Mouse (Mus musculus): Measurements from ENCODE around the gene Dgkz.

The Dgkz gene

DNA sequence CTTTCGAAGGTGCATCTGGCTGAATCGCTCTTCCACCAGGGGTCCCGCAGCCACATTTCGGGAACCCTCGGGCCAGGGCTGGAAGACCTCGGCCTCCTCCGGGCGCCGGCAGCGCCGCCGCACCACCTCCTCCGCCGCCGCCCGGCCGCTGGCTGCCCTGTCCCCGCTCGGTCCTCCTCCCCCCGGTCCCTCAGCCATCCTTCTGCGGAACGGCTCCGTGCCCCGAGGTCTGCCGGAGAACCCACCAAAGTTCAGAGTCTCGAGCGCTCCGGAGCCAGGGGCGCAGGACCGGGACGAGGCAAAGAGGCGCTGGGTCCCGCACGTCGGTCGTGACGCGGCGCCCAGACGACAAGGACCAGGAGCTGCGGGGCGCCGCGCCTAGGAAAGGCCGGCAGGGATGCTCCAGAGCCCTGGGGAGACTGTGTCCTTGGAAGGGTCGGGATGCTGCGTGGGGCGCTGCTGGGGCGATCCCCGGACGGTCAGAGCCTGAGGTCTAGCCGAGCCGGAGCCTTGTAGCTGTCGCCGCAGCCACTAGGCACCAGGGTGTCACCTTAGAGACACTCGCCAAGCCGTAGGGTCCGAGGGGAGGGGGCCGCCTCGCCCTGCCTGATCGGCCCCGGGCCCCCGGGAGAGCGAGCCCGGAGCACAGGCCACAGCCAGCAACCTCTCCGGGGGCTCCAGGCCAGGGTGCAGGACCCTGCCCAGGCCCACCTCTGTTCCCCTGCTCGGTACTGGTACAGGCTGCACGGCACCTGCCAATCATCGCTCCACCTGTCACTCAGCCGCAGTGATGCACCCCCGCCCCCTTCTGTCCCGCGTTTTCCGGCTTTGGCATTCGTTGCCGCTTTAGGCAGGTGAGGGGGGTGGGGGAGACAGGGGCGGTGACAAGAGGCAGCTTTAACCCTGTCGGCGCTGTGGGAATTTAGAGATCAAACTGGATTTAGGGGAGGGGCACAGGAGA is at the start of gene Dgkz:
Gene Dgkz, minus strand, starts transcription at position 284 of the 961 bp plus-strand sequence.
- no peak for DNase-seq (ENCODE audit: low read depth, low spot score)

DNA sequence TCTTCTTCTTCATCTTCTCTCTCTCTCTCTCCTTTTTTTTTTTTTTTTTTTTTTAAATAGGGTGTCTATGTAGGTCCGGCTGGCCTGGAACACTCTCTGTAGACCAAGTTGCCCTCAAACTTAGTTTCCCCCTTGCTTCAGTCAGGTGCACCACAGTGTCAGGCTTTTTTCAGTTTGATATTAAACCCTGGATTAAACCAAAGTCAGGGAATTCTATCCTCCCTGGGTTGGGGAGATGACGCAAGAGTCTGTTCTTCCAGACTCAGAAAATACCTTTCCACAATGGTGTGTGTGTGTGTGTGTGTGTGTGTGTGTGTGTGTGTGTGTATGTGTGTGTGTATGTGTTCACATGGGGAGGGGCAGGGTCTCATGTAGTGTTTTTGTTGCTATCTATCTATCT is 49.5 kb upstream of the Dgkz start:
- DNase-seq (ENCODE audit: low read depth, low spot score) = no peak

DNA sequence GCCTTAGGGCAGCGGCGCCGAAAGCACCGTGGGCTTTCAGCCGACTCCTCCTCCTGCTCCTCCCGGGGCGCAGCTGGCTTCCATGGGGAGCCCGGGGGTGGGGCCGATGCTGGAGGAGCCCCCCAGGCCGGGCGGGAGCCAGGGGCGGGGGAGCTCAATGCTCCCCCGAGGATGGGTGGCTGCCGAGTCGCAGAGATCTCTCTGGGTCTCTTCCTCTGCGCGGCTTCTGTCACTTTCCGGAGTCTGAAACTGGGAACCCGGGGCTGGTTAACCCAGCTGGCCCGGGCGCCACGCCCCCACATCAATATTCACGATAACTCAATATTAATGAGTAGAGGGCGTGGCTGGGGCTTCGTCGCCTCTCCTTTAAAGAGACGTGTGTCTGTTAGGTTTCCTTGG is 48.6 kb upstream of the Dgkz start, which contains the start of gene Creb3l1:
Gene Creb3l1, minus strand, starts transcription at position 229 of the 399 bp plus-strand sequence.
- DNase-seq (ENCODE audit: low read depth, low spot score) = no peak

DNA sequence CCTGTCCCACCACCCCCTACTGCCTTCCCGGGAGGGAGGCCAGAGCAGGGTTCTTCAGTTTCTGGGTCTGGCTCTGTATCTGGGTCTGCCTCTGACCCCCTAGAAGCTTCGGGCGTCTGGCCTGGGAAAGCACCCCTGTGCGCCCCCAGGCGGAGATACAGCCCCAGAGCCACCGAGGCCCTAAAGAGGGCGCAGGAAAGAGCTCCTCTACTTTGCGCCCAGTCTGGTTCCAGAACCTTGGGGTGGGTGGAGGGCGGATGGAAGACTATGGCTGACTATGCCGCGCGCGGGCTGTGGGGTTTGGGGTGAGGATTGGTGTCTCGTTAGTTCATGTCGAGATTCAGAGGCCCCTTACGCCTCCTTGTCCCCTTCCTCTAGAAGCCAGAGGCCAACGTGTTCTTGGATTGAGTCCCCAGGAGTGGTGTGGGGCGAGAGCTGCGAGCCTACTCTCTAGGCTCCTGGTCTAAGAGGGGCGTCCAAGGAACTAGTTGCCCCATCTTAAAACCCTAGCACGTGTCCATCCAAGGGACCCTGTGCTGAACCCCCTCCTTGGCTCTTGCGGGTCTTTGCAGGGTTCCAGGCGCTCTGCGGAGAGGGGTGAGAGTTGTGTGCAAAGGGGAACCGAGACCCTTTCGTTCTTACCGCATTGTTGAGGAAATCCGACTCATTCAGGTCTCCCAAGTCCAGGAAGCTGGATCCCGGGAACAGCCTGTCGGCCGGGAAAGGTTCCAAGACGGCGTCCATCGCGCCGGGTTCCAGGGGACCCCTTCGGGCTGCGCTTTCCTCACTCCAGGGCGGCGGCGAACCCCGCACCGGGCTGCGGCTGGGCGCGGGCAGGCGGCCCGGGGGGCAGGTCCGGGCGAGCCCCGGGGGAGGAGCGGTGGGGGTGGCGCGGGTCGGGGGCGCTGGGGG is 48.0 kb upstream of the Dgkz start:
- DNase-seq (ENCODE audit: low read depth, low spot score) = no peak

DNA sequence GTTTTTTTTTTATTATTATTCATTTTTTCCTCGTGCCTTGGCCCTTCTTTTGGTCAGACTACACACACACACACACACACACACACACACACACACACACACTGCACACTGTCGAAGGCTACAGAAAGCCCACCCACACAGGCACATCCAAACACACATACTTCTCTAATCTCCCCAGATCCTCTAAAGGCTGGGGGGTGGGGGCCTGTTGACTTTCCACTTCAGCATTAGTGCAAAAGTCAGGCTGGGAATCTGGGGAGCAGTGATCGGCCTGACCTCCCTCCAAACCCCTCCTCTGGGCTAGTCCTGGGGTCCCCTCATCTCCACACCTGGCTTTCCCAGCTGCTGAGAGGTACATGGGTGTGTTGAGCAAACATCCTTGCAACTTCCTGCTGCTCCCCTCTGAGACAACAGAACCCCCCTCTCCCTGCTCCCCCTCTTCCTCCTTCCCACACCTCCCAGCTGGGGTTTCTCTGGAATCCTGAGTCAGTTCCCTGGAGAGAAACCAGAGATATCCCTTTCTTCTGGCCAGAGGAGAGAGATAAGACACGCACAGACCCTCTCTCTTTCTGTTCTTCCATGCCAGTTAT is 45.1 kb upstream of the Dgkz start:
- DNase-seq (ENCODE audit: low read depth, low spot score) = no peak

DNA sequence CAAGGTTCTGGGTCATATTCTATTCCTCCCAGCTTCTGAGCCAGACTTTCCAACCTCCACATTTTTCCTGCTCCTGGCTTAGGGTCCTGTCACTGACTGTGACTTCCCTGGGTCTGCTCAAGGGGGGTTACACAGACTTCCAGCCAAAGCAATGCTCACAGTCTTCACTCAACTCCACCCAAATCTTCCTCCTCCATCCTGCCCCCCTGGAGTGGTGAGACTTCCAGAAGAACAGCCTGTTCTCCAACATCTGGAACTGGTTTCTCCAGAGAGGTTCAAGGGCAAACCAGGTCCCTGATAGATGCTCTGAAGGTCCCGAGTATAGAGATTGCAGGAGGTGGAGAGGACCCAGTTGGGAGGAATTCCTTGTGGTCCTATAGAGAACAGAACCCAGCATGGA is 41.8 kb upstream of the Dgkz start:
- no peak for DNase-seq (ENCODE audit: low read depth, low spot score)

DNA sequence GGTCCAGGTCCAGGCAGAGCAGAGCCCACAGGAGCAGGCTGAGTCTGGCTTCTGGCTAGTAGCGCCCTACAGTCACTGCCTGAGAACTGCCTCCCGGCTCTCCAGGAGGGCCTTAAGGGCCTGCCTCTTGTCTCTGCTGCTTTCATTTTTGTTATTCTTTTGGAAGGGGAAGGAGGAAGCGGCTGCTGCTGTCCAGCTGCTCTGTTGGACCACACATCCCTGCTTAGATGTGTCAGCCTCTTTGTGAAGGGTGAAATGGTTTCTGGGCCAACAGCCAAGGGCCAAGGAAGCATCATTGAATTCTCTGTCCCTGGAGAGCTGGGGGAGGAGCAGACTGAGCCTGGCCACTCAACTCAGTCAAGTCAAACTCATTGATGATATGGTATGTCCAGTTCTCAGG is 41.3 kb upstream of the Dgkz start:
- DNase-seq (ENCODE audit: low read depth, low spot score) = no peak

DNA sequence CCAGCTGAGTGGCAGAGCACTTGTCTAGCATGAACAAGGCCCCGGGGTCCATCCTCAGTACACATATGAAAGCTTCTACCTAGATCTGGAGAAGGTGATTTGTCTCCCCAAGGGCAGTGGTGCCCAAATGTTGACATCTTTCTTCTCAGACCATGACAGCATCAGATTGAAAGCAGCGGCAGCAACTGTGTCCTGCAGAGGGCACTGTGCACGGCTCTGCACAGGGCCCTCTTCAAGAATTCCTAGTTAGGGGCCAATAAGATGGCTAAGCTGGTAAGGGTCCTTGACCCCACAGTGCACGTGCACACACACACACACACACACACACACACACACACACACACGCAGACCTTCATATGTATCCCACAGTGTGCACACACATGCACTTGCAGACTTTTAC is 39.2 kb upstream of the Dgkz start:
- no peak for DNase-seq (ENCODE audit: low read depth, low spot score)

DNA sequence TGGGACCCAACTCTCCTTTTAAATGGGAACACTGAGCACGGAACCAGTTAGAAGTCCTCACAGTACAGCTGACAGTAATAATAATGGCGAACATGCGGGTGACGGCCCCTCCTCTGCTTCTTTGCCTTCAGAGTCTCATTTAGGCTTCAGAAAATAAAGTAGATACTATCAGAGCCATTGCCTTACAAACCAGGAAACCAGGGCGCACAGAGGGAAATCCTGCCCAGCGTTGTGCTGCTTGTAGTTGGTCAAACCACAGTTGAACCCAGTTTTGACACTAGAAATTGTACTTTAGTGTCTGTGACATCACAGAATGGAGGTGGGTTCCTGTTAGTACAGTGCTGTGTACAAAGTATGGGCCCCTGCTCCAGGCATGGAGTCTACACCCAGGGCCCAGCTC is 38.6 kb upstream of the Dgkz start:
- no peak for DNase-seq (ENCODE audit: low read depth, low spot score)

DNA sequence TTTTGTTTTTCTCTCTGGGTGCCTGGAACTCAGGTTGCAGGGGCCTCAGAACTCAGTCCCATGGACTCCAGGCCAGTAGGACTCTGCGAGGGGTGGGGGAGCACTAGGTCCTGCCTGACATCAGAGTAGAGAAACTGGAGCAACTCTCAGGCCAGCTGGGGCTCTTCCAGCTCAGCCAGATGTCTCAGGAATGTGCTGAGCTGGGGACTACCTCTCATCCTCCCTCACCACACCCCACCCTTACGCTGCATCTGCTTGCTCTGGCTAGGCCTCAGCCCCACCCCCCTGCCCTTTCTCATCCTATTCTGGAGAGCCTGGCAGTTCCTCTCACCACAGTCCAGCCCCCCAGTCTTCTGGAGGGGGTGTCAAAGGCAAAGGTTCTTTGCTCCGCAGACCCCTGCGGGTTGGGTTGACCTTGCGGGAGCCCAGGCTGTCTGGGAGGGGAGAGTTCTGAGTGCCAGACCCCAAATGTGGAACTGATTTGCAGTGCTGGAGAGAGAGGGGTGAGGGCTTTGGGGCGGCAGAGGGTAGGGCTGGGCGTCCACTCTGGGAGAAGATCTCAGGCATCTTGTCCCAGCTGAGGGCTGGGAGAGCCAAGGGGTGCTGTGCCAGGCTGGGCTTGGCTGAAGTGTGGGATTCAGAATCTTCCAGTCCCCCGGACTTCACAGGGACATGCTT is 37.2 kb upstream of the Dgkz start:
- no peak for DNase-seq (ENCODE audit: low read depth, low spot score)

DNA sequence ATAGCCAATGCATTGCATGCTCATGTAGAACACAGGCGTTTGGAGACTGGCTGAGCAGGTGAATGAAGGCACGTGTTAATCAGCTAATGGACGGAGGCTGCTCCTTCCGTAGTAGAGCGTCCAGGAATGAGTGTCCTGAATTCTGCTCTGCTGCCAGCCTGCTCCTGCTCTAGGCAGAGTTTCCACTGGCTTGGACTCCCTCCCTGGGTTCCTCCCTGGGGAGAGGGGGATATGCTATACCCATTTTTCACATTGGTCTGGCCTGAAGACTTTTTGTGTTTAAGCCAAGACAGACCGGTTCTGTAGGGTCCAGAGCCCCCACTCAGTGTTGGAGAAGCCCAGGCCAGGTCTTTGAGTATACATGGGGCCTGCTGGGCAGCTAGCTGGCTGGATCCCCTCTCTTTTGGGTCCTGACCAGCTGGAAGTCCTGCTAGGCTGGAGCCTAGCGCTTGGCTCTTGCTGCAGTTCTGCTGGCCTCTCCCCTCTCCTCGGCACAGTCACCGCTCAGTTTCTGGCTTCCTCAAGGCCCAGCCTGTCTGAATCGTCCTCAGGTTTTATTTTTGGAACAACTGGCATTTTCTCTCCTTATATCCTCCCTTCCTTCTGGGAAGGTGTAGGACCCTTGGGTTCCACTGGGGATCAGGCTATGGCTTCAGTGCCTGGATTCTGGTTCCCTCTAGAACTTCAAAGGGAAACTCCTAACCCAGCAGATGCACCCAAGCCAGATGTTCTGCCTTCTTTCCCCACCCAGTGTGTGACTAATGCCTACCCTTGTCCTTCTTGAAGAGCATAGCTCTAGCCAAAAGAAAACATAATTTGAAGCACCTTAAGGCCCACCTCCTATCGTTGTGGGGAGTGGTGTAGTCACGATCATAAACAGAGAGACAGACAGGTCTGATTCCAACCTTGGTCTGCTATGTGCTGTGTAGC is 36.0 kb upstream of the Dgkz start:
- DNase-seq (ENCODE audit: low read depth, low spot score) = no peak

DNA sequence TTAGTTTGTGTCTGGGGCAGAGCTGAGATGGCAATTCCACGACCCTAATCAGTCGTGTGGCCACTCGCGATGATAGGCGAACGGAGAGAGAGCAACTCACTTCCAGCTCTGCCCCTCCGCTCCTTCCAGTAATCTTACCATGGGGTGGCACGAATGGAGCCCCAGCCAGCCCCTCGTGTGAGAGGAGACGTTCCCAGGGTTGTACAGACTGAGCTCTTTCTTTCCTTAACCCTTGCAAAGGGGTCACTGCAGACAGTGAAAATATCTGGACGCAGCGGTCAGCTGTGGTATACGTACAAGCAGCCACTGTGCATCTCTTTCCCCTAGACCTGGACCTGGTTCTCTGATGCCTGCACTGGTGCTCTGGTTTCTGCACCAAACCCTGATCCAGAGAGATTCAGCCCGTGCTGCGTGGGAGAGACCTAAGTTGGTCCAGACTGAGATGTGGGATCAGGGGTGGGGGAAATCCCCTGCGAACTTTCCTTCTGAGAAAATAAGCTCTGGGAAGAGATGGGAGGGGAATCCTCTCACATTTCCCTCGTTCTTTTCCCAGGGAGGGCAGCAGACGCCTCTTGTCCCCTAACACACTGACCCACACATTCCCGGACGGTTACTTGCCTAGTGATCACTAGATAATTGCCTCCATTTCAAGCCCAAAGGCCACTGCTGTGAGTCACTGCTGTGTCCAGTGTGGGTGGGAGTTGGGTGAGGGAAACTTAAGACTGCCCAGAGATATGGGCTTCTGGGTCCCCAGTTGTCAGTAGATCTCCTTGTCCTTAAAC is 33.1 kb upstream of the Dgkz start:
- no peak for DNase-seq (ENCODE audit: low read depth, low spot score)

DNA sequence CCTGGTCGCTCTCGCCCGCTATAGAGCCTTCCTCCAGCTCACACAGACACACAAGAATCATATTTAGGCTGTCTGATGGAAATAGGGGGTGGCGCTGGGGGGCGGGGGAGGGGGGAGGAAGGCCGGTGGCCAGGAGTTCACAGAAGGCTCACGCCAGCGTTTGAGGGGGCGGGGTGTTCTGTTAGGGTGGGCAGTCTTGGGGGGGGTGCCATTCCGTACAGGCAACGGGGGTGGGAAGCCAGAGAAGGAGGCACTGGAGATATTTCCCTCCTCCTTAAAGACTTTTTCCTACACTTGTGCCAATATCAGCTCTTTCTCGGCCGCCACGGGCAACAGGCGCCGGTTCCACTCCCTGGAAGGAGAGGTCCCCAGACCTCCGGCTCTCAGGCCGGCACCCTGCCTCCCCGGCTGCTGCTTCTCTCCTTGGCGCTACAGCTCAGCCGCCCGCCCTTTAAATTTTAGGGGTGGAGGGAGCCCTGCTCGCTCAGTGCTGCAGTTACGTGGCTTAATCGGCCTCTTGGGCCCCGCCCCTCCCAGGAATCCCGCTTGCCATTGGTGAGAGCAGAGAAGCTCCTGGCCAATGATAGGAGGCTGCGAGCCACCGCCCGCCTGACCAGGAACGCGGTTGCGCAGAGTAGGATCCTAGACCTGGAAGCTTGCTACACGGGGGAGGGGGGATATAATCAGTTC is 32.4 kb upstream of the Dgkz start:
- peak; percentile 88 for DNase-seq (ENCODE audit: low read depth, low spot score)

DNA sequence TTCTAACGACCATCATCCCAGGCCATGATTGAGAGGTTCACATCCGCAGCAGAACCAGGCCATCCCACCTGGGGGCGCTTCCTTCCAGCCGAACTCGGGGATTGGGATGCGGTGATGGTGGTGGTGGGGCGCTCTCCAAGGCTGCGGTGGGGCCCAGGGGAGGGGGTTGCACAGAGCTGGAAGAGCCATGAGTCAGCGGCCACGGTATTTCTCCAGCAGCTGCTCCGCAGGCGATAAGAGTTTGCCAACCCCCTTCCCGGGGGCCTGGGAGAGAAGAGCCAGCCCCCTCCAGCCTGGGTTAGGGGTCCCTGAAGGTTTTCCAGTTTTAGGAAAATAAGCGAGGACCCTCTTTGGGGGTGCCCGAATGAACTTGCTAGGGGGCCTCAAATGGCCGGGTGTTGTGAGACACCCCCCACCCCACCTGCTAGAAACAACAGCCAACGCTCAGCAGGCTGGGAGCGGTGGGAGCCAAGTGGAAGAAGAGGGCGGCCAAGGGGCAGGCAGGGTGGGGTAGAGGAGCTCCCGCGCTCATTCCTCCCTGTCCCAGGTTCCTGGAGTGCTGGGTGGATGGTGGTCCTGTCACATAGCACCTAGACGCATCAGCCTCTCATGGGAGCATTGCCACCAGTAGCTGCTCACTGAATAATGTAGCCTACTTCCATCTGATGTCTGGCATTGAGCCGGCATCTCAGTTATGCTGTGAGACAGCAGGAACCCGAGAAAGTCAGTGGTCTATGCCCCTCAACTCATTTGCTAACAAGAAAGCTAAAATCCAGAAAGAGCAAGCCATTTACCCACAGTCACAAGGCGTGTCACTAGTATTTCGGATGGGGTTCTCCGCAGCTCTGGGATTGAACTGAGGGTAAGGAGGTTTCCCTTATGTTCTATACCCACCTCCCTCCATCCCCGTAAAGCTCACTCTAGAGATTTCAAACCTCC is 31.6 kb upstream of the Dgkz start:
- no peak for DNase-seq (ENCODE audit: low read depth, low spot score)

DNA sequence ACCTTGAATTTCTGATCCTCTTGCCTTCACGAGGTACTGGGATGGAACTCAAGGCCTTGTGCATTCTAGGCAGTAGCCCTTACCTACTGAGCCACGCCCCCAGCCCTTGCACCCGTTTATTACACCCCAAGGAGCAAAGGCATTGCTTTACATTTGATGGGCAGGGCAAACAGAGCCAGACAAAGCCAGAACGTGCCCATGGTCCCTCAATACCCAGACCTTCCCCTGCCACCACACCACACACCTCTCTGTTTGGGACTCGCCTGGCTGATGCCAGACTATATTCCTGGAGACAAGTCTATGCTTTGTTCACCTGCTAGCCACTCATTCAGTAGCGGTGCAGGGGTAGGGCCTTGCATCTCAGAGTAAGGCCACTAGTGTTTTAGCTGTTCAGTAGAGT is 30.8 kb upstream of the Dgkz start:
- DNase-seq (ENCODE audit: low read depth, low spot score) = no peak

DNA sequence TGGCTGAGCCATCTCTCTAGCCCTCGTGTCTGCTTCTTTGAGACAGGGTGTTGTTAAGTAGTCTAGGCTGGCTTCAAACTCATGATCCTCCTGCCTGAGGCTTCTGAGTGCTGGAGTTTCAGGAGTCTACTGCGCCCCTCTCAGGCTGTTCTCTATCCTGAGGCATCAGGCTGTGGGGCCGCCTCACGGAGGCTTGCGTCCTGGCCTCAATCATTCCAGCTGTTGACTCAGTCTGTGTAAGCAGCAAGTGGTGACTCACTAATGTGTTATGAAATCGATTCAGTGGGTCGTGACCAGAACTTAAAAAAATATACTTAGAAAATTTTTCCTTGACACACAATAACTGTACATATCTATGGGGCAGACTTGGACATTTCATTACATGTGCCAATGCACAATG is 29.0 kb upstream of the Dgkz start:
- no peak for DNase-seq (ENCODE audit: low read depth, low spot score)

DNA sequence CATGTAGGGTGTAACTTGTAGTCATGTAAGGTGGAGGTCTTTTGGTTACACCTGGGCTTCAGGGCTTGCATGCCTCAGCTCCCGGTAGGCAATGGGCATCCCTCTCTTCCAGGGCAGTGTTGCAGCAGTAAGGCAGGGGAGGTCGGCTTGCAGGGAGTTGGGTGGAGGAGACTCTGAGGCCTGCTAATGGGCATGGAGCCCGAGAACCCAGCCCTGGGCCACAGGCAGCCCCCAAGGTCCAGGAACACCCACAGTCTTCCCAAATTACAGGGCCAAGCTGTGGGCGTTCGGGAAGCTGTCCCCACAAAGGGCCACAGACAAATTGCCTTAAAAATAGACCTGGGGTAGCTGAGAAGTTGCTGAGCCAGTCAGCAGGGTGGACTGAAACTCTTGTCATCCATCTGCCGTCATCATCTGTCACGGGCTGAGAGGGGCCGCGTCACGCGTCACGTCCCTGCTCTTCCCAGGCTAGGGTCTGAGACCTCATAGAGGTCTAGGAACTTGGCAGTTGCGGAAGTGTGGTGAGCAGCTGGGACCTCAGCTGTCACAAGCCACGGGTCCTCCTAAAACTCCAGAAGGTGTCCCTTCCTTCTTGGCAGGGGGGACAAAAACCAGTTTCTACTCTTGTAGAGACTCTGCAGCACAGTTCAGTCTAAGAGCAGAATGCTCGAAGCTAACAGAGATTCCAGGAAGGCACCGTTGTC is 22.4 kb upstream of the Dgkz start:
- no peak for DNase-seq (ENCODE audit: low read depth, low spot score)
